Mouse (Mus musculus) spleen, postnatal 10 days (tissue): ENCODE results near the gene H2-Q6.
"Not testable (repeated sequence)": the region's sequence is repeated elsewhere in the genome, so short reads cannot be mapped to it uniquely, and the experiment has no call there.

Source experiments
- DNase-seq, 2 experiments: peaks; one replicate each; pipeline ENCODE4 v3.0.0; 2021 to 2022; ENCODE audit warnings: low spot score in 2 of 2

Gene H2-Q6

GRCm38 (mm10) chr17:35432167-35432566 lies 7.5 kb downstream of the H2-Q6 start:
- not testable (repeated sequence) for DNase-seq

GRCm38 (mm10) chr17:35434836-35435235 lies 10.2 kb downstream of the H2-Q6 start:
- peak in 1 of 2 experiments; percentile 59 for DNase-seq

GRCm38 (mm10) chr17:35435577-35435976 lies 10.9 kb downstream of the H2-Q6 start:
- not testable (repeated sequence) for DNase-seq

GRCm38 (mm10) chr17:35437386-35437936 lies 12.8 kb downstream of the H2-Q6 start:
- DNase-seq: not testable (repeated sequence)

GRCm38 (mm10) chr17:35438395-35438794 lies 13.7 kb downstream of the H2-Q6 start:
- DNase-seq: not testable (repeated sequence)

GRCm38 (mm10) chr17:35438885-35439284 lies 14.2 kb downstream of the H2-Q6 start, which contains the start of gene H2-Q7:
TSS of gene H2-Q7 (plus strand) at chr17:35439155.
- DNase-seq: peak; percentile 58 to 85

GRCm38 (mm10) chr17:35439295-35439747 lies 14.7 kb downstream of the H2-Q6 start:
- peak in 1 of 2 experiments; percentile 30 for DNase-seq

- DNase-seq: not testable (repeated sequence)
Observed at GRCm38 (mm10) chr17:35439925-35440645, 15.4 kb downstream of the H2-Q6 start.

GRCm38 (mm10) chr17:35442376-35442775 lies 17.7 kb downstream of the H2-Q6 start:
- DNase-seq: not testable (repeated sequence)

GRCm38 (mm10) chr17:35444510-35444909 lies 19.9 kb downstream of the H2-Q6 start:
- DNase-seq: not testable (repeated sequence)

GRCm38 (mm10) chr17:35458247-35458646 lies 33.6 kb downstream of the H2-Q6 start:
- DNase-seq: not testable (repeated sequence)

GRCm38 (mm10) chr17:35460513-35461341 lies 36.1 kb downstream of the H2-Q6 start:
- not testable (repeated sequence) for DNase-seq

GRCm38 (mm10) chr17:35465651-35466050 lies 41.0 kb downstream of the H2-Q6 start:
- peak in 1 of 2 experiments; percentile 30 for DNase-seq

- not testable (repeated sequence) for DNase-seq
Observed at GRCm38 (mm10) chr17:35468936-35469335, 44.3 kb downstream of the H2-Q6 start.

GRCm38 (mm10) chr17:35469842-35470751 lies 45.4 kb downstream of the H2-Q6 start, which contains the start of gene H2-Q10:
TSS of gene H2-Q10 (plus strand) at chr17:35470089.
- DNase-seq: no peak
